Mouse (Mus musculus): ENCODE data around the gene Ppp1r26.

Ppp1r26 gene

GRCm38 (mm10) chr2:28446515-28447314, at the start of gene Ppp1r26:
Ppp1r26 (plus strand) TSS chr2:28446800.
- peak; percentile 71 for DNase-seq (ENCODE audit: low spot score in 2 of 2)

- DNase-seq (ENCODE audit: low spot score in 2 of 2), result no peak
These were observed 49.7 kb upstream of the Ppp1r26 start for GRCm38 (mm10) chr2:28396928-28397327.

GRCm38 (mm10) chr2:28397417-28398119, 49.0 kb upstream of the Ppp1r26 start:
- DNase-seq (ENCODE audit: low spot score in 2 of 2), result no peak

DNA sequence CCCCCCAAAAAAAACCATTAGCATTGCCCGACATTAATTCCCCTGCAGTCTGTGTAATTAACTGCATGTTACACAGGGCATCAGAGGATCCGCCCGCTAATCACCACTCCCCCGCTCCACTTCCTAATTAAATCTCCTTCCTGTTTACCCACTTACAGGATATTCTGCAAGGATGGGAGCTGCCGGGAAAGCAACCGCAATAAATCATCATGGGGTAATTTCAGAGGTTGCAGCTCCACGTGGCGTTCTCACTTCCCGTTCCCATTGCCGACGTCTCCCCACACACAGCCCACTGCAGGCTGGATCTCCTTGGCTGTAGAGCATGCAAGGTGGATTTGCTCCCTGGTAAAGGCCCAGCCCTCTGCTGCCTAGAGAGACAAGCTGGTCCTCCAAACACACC, 45.0 kb upstream of the Ppp1r26 start:
- DNase-seq (ENCODE audit: low spot score in 2 of 2), result peak in 1 of 2 experiments; percentile 25

GRCm38 (mm10) chr2:28402128-28402527, 44.5 kb upstream of the Ppp1r26 start:
- DNase-seq (ENCODE audit: low spot score in 2 of 2), result no peak

DNA sequence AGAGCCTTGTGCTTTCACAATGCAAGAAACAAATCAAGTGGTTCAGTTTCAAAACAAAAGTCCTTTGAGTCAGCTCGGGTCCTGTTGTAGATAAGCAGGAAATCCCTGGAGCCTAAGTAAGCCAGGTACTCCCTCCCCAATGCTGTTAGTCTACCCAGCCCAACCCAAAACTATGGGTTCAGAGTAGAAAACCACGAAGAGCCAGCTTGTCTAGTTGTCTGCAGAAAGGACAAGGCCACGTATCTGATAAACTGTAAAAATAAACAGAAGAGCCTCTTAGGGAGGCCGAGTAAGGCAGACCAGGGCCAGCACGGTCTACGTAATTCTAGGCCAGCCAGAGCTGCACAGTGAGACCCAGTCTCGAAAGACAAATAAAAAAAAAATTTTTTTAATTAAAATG, 38.8 kb upstream of the Ppp1r26 start:
- no peak for DNase-seq (ENCODE audit: low spot score in 2 of 2)

GRCm38 (mm10) chr2:28409144-28409543, 37.5 kb upstream of the Ppp1r26 start:
- peak; percentile 33 to 49 for DNase-seq (ENCODE audit: low spot score in 2 of 2)

DNA sequence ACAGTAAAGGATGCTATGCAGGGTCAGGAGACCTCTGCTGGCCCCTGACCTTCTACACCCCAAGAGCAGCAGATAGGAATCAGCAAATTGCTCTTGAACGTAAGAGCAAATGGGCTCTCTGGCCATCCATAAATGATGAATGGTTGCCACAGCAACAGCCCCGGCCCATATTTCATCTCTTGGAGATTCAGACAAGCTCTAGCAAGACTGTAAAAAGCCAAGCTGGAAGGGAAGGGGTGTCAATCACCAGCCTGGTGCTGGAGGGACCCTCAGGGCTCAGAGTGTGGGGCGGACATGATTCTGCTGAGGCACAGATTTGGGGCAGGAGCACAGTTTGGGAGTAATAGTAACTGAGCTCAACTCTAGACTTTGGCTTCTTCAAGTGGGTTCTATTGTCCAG, 37.0 kb upstream of the Ppp1r26 start:
- peak in 1 of 2 experiments; percentile 65 for DNase-seq (ENCODE audit: low spot score in 2 of 2)

DNA sequence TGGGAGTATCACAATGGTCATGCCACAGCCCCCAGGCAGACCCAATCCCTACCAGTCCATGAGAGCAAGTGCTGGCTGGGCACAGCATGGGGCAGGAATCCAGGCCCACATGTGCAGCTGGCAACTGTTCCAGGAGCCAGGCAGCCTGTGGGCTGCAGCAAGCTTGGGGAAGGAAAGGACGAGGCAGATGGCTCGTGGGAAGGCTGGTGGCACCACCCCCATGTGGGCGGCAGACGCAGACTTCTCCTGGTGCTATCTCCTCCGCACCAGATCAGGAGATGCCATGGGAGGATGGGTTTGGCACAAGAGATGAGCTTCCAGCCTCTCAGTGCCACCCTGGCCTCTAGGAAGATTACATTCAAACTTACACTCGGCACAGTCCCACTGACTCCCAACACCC, 33.7 kb upstream of the Ppp1r26 start:
- DNase-seq (ENCODE audit: low spot score in 2 of 2), result peak; percentile 86 to 92

DNA sequence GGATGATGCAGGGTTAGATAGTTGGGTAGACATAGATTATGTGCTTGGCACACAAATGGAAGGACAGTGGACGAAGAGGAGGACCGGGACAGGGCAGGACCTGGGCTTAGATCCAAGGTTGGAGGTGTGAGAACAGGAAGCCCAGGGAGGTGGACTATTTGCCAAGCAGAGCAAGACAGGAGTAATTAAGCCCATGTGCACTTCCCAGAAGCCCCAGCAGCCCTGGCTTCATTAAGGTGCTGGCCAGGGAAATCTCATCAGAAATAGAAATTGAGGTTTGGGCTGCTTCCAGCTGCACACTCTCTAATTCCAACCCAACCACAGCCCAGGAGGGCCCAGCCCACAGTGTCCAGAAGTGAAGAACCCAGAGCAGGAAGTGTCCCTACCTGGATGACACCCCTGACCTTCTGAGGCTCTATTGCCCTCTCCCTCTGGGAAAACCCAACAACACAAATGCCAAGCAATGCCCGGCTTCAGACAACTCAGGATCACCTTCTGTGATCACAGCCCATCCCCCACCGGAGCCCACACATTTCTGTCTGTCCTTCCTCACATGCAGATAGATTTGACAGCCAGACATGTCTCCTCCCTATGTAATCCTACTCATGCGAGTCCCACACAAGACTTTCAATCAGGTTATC, 32.4 kb upstream of the Ppp1r26 start:
- no peak for DNase-seq (ENCODE audit: low spot score in 2 of 2)

- no peak for DNase-seq (ENCODE audit: low spot score in 2 of 2)
These were observed 31.9 kb upstream of the Ppp1r26 start for GRCm38 (mm10) chr2:28414757-28415137.

GRCm38 (mm10) chr2:28415387-28416024, 31.1 kb upstream of the Ppp1r26 start:
- DNase-seq (ENCODE audit: low spot score in 2 of 2), result peak; percentile 76 to 81

- DNase-seq (ENCODE audit: low spot score in 2 of 2), result no peak
These were observed 30.1 kb upstream of the Ppp1r26 start for GRCm38 (mm10) chr2:28416511-28416910.

DNA sequence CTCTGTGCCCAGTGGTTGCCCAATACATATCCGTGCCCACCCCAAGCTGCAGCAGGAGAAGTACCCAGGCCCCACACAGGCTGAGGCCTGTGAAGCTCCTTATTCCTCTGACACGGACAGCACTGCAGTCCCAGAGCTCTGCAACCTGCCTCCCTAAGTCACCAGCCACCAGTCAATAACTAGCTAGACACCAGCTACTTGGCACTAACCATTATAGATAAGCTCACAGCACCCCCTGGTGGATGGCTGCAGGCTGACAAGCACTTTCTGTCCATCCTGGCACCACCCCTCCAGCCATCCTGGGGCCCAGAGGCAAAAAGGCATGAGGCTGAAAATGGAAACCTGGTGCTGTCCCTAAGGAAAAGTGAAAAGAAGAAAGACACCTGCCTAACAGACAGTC, 28.6 kb upstream of the Ppp1r26 start:
- DNase-seq (ENCODE audit: low spot score in 2 of 2), result peak; percentile 89 to 91

- peak; percentile 93 to 96 for DNase-seq (ENCODE audit: low spot score in 2 of 2)
These were observed 26.7 kb upstream of the Ppp1r26 start for GRCm38 (mm10) chr2:28419898-28420297.

DNA sequence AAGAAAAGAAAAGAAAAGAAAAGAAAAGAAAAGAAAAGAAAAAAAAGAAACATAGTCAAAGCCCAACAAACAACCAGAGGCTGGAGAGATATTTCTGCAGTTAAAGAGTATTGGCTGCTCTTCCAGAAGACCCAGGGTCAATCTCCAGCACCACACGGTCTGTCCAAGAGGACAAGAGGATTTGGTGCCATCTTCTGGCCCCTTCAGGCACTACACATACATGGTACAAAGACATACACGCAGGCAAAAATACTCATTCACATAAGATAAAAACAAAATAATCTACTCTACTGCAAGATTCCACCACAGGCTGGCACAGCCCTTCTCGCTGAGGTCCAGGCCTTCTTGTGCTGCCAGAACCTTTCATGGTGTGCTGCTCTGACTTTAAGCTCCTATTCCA, 23.4 kb upstream of the Ppp1r26 start:
- no peak for DNase-seq (ENCODE audit: low spot score in 2 of 2)

GRCm38 (mm10) chr2:28427226-28427625, 19.4 kb upstream of the Ppp1r26 start:
- DNase-seq (ENCODE audit: low spot score in 2 of 2), result no peak

GRCm38 (mm10) chr2:28430846-28431245, 15.8 kb upstream of the Ppp1r26 start:
- no peak for DNase-seq (ENCODE audit: low spot score in 2 of 2)

GRCm38 (mm10) chr2:28432811-28433210, 13.8 kb upstream of the Ppp1r26 start:
- no peak for DNase-seq (ENCODE audit: low spot score in 2 of 2)

DNA sequence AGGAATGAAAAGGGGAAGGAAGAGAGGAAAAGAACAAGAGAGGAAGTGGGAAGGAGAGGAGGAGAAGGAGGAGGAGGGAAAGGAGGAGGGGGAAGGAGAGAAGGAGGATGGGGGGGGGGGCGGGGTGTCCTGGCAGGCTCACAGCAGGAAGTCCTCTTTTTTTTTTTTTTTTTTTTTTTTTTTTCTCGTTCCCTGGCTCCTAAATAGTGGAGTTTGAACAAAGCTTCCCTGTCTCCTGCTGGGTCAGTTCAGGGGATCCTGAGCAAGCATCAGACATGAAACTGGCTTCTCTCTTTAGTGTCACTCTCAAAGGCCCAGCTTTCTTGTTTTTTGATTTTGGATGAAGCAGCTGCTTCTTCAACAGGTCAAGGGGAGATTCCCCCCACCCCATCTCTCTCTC, 13.1 kb upstream of the Ppp1r26 start:
- no peak for DNase-seq (ENCODE audit: low spot score in 2 of 2)

GRCm38 (mm10) chr2:28435401-28435800, 11.2 kb upstream of the Ppp1r26 start:
- peak in 1 of 2 experiments; percentile 76 for DNase-seq (ENCODE audit: low spot score in 2 of 2)

- DNase-seq (ENCODE audit: low spot score in 2 of 2), result no peak
These were observed 5.8 kb upstream of the Ppp1r26 start for GRCm38 (mm10) chr2:28440842-28441241.

Data from right cerebral cortex, postnatal 10 days (tissue).